Mouse (Mus musculus): ENCODE data around the gene Brd3. TPM values are rescaled to one million over a fixed set of nuclear protein-coding genes. Genes with fewer than 3 reads are reported as not detected.

The Brd3 gene
- polyA plus RNA-seq, 1 experiment from 2014 or later = 140 TPM

GRCm38 (mm10) chr2:27461881-27462660 is 45.4 kb downstream of the Brd3 start:
- no peaks in the 10 kb centered on the region for H3K27me3 ChIP-seq
- H3K27ac ChIP-seq = no peak overlapping the region
- H3K9ac ChIP-seq = no peak overlapping the region
- peaks cover 92% of the 10 kb centered on the region for H3K36me3 ChIP-seq (replicated peaks)
- WGBS = 92% methylated on average over 4 of the region's 4 CpGs
- no peak overlapping the region for H3K4me2 ChIP-seq
- H3K4me3 ChIP-seq (replicated peaks) = no peak overlapping the region
- no peak for ATAC-seq (ENCODE audit: low FRiP score)
- no peaks in the 10 kb centered on the region for H3K4me1 ChIP-seq
- H3K9me3 ChIP-seq = no peaks in the 10 kb centered on the region

- peaks cover 94% of the 10 kb centered on the region for H3K36me3 ChIP-seq (replicated peaks)
- no peak for ATAC-seq (ENCODE audit: low FRiP score)
- H3K27ac ChIP-seq = no peak overlapping the region
- no peak overlapping the region for H3K4me2 ChIP-seq
- no peaks in the 10 kb centered on the region for H3K27me3 ChIP-seq
- H3K4me3 ChIP-seq (replicated peaks) = no peak overlapping the region
- no peaks in the 10 kb centered on the region for H3K4me1 ChIP-seq
- H3K9me3 ChIP-seq = no peaks in the 10 kb centered on the region
- H3K9ac ChIP-seq = no peak overlapping the region
- WGBS = 74% methylated on average over 9 of the region's 9 CpGs
These were observed 46.8 kb downstream of the Brd3 start for GRCm38 (mm10) chr2:27460651-27461050.

- WGBS = 82% methylated on average over 5 of the region's 5 CpGs
- no peak overlapping the region for H3K4me3 ChIP-seq (replicated peaks)
- no peak overlapping the region for H3K27ac ChIP-seq
- ATAC-seq (ENCODE audit: low FRiP score) = no peak
- H3K4me1 ChIP-seq = no peaks in the 10 kb centered on the region
- H3K36me3 ChIP-seq (replicated peaks) = peaks cover 97% of the 10 kb centered on the region
- no peak overlapping the region for H3K9ac ChIP-seq
- no peaks in the 10 kb centered on the region for H3K27me3 ChIP-seq
- H3K9me3 ChIP-seq = no peaks in the 10 kb centered on the region
- no peak overlapping the region for H3K4me2 ChIP-seq
These were observed 47.3 kb downstream of the Brd3 start for GRCm38 (mm10) chr2:27460163-27460562.

GRCm38 (mm10) chr2:27459735-27460134 is 47.7 kb downstream of the Brd3 start:
- Histone ChIP-seq H3K9ac (no peak overlapping the region), H3K4me2 (no peak overlapping the region), H3K4me1 (no peaks in the 10 kb centered on the region), H3K27me3 (no peaks in the 10 kb centered on the region), H3K27ac (no peak overlapping the region), H3K36me3 (replicated peaks) (peaks cover 100% of the 10 kb centered on the region), H3K4me3 (replicated peaks) (no peak overlapping the region), H3K9me3 (no peaks in the 10 kb centered on the region)
- no peak for ATAC-seq (ENCODE audit: low FRiP score)
- WGBS = 84% methylated on average over 7 of the region's 7 CpGs

- no peaks in the 10 kb centered on the region for H3K27me3 ChIP-seq
- no peaks in the 10 kb centered on the region for H3K4me1 ChIP-seq
- no peak for ATAC-seq (ENCODE audit: low FRiP score)
- no peaks in the 10 kb centered on the region for H3K9me3 ChIP-seq
- no peak overlapping the region for H3K27ac ChIP-seq
- peaks cover 96% of the 10 kb centered on the region for H3K36me3 ChIP-seq (replicated peaks)
- no peak overlapping the region for H3K4me2 ChIP-seq
- no peak overlapping the region for H3K4me3 ChIP-seq (replicated peaks)
- 94% methylated on average over 14 of the region's 14 CpGs for WGBS
- H3K9ac ChIP-seq = no peak overlapping the region
These were observed 57.2 kb downstream of the Brd3 start for GRCm38 (mm10) chr2:27450226-27450625.

GRCm38 (mm10) chr2:27447782-27448181 is 59.7 kb downstream of the Brd3 start:
- Histone ChIP-seq H3K36me3 (replicated peaks) (peaks cover 82% of the 10 kb centered on the region), H3K4me2 (no peak overlapping the region), H3K4me3 (replicated peaks) (no peak overlapping the region), H3K27me3 (no peaks in the 10 kb centered on the region), H3K27ac (no peak overlapping the region), H3K9ac (no peak overlapping the region), H3K9me3 (no peaks in the 10 kb centered on the region), H3K4me1 (peaks cover 12% of the 10 kb centered on the region)
- WGBS = 88% methylated on average over 5 of the region's 5 CpGs
- ATAC-seq (ENCODE audit: low FRiP score) = no peak

GRCm38 (mm10) chr2:27446812-27447211 is 60.6 kb downstream of the Brd3 start:
- H3K4me1 ChIP-seq = peaks cover 16% of the 10 kb centered on the region
- no peak overlapping the region for H3K4me3 ChIP-seq (replicated peaks)
- no peaks in the 10 kb centered on the region for H3K27me3 ChIP-seq
- no peaks in the 10 kb centered on the region for H3K9me3 ChIP-seq
- 95% methylated on average over 8 of the region's 8 CpGs for WGBS
- no peak for ATAC-seq (ENCODE audit: low FRiP score)
- H3K4me2 ChIP-seq = no peak overlapping the region
- H3K27ac ChIP-seq = no peak overlapping the region
- no peak overlapping the region for H3K9ac ChIP-seq
- peaks cover 72% of the 10 kb centered on the region for H3K36me3 ChIP-seq (replicated peaks)

- no peak overlapping the region for H3K27ac ChIP-seq
- no peaks in the 10 kb centered on the region for H3K27me3 ChIP-seq
- no peak overlapping the region for H3K9ac ChIP-seq
- 91% methylated on average over 3 of the region's 3 CpGs for whole genome bisulfite sequencing
- H3K4me3 ChIP-seq (replicated peaks) = no peak overlapping the region
- H3K9me3 ChIP-seq = no peaks in the 10 kb centered on the region
- ATAC-seq (ENCODE audit: low FRiP score) = no peak
- peaks cover 18% of the 10 kb centered on the region for H3K4me1 ChIP-seq
- no peak overlapping the region for H3K4me2 ChIP-seq
- peaks cover 63% of the 10 kb centered on the region for H3K36me3 ChIP-seq (replicated peaks)
These were observed 61.6 kb downstream of the Brd3 start for GRCm38 (mm10) chr2:27445910-27446309.

- Histone ChIP-seq H3K4me2 (peak overlapping the region; percentile 88), H3K4me3 (replicated peaks) (peak overlapping the region; percentile 67), H3K9ac (0 out of 2 replicates have a peak overlapping the region, but pooled peaks have one; percentile 81), H3K27me3 (no peaks in the 10 kb centered on the region), H3K9me3 (no peaks in the 10 kb centered on the region), H3K27ac (no peak overlapping the region), H3K36me3 (replicated peaks) (peaks cover 38% of the 10 kb centered on the region), H3K4me1 (peaks cover 18% of the 10 kb centered on the region)
- 80% methylated on average over 5 of the region's 5 CpGs for WGBS
- no peak for ATAC-seq (ENCODE audit: low FRiP score)
These were observed 64.1 kb downstream of the Brd3 start for GRCm38 (mm10) chr2:27443450-27443708.

GRCm38 (mm10) chr2:27442708-27443449 is 64.6 kb downstream of the Brd3 start:
- peak overlapping the region; percentile 67 for H3K4me3 ChIP-seq (replicated peaks)
- peaks cover 33% of the 10 kb centered on the region for H3K36me3 ChIP-seq (replicated peaks)
- H3K9ac ChIP-seq = peak overlapping the region; percentile 81
- H3K9me3 ChIP-seq = no peaks in the 10 kb centered on the region
- no peaks in the 10 kb centered on the region for H3K27me3 ChIP-seq
- peak overlapping the region; percentile 88 for H3K4me2 ChIP-seq
- peak; percentile 51 for ATAC-seq (ENCODE audit: low FRiP score)
- H3K4me1 ChIP-seq = peaks cover 18% of the 10 kb centered on the region
- 34% methylated on average over 20 of the region's 20 CpGs for WGBS
- H3K27ac ChIP-seq = peak overlapping the region; percentile 73

GRCm38 (mm10) chr2:27441767-27442707 is 65.4 kb downstream of the Brd3 start, which contains the start of gene Brd3os:
TSS of gene Brd3os (plus strand) at chr2:27442324.
- peaks cover 18% of the 10 kb centered on the region for H3K4me1 ChIP-seq
- ATAC-seq (ENCODE audit: low FRiP score) = peak; percentile 93

GRCm38 (mm10) chr2:27438281-27438680 is 69.2 kb downstream of the Brd3 start:
- 24% methylated on average over 11 of the region's 11 CpGs for WGBS
- peaks cover 11% of the 10 kb centered on the region for H3K4me1 ChIP-seq
- no peak overlapping the region for H3K9ac ChIP-seq

More at GRCm38 (mm10) chr2:27441767-27442707, 65.4 kb downstream of the Brd3 start, which contains the start of gene Brd3os:
- H3K27ac ChIP-seq = peak within 1 kb of the TSS; percentile 81
- WGBS = 1% methylated on average over 36 of the region's 36 CpGs
- H3K9me3 ChIP-seq = no peaks in the 10 kb centered on the region
- peaks cover 26% of the 10 kb centered on the region for H3K36me3 ChIP-seq (replicated peaks)
- H3K27me3 ChIP-seq = no peaks in the 10 kb centered on the region
- H3K4me2 ChIP-seq = peak within 1 kb of the TSS; percentile 88
- H3K9ac ChIP-seq = peak within 1 kb of the TSS; percentile 81
- H3K4me3 ChIP-seq (replicated peaks) = peak within 1 kb of the TSS; percentile 67

More at GRCm38 (mm10) chr2:27438281-27438680, 69.2 kb downstream of the Brd3 start:
- Histone ChIP-seq H3K9me3 (no peaks in the 10 kb centered on the region), H3K36me3 (replicated peaks) (no peaks in the 10 kb centered on the region), H3K27me3 (no peaks in the 10 kb centered on the region), H3K27ac (no peak overlapping the region), H3K4me3 (replicated peaks) (no peak overlapping the region), H3K4me2 (no peak overlapping the region)
- no peak for ATAC-seq (ENCODE audit: low FRiP score)

All from forebrain, embryonic 12.5 days (tissue).